Mouse (Mus musculus) bone marrow, adult 2 months (tissue): ENCODE measurements around the gene Sgms1.

ENCODE experiments used
- CTCF ChIP-seq: fragments of 200-500 bp; IDR thresholded peaks from 2 replicates; pipeline ENCODE4 v1.5.1; 2011; ENCODE audit warnings: low read length, control low read depth; ENCODE audit not compliant: control insufficient read depth, insufficient read depth
- POLR2A ChIP-seq: fragments of 200-500 bp; IDR thresholded peaks from 2 replicates; pipeline ENCODE4 v1.6.1; 2011; ENCODE audit warnings: low read depth, mild to moderate bottlenecking, control low read depth, low read length, borderline replicate concordance; ENCODE audit not compliant: control insufficient read depth

GRCm38 (mm10) chr19:32194074-32194473, 195.4 kb downstream of the Sgms1 start:
- TF ChIP-seq CTCF (no peak), POLR2A (no peak)
